Mouse (Mus musculus) gastrocnemius, postnatal 14 days (tissue): ENCODE results near the gene Tnp1. TPM values are rescaled to one million over a fixed set of nuclear protein-coding genes. Genes with fewer than 3 reads are reported as not detected.

Experiments used
- total RNA-seq, 2 experiments: library from RNA; stranded (reverse); gene quantifications; 2 replicates each; pipeline ENCODE4 v1.2.3; 2021

The Tnp1 gene
- total RNA-seq, 2 experiments from 2014 or later: not detected

Other genes starting within 250 kb of the Tnp1 start
- 1 to 10 TPM; 2.5 to 3.1 TPM for gene Igfbp2, start 191.4 kb downstream of the Tnp1 start, total RNA-seq
- 100 to 1,000 TPM; 254 to 324 TPM for gene Igfbp5, start 141.0 kb downstream of the Tnp1 start, total RNA-seq